In genomic region chr19:5428083-5428482, GRCm38 (mm10) we compare ENCODE assay signal across 9 mouse cellular contexts. TPM values are rescaled to one million over a fixed set of nuclear protein-coding genes. Genes with fewer than 3 reads are reported as not detected.
A peak's percentile ranks its signal among the peaks of the same experiment; 100 is the strongest.
DNase-seq lines count a peak whose midpoint lies in the region; ATAC-seq lines count a peak whose summit lies in the region.
"Had no signal": no experiment of that assay in that cellular context is flagged by ENCODE, and none has a peak within 500 bp of the region (broad histone marks: within the 10 kb centered on the region; RNA-seq: fewer than 3 reads in every experiment).

No protein-coding gene starts in this region.

- no peaks in the 10 kb centered on the region for H3K27me3 ChIP-seq in kidney, embryonic 14.5 days (ENCODE audit: control insufficient read depth, insufficient read depth, low read length)
- H3K27me3 ChIP-seq in kidney, embryonic 15.5 days = no peaks in the 10 kb centered on the region
- H3K27me3 ChIP-seq in heart, embryonic 10.5 days (ENCODE audit: insufficient read depth, poor library complexity, severe bottlenecking) = no peaks in the 10 kb centered on the region
- H3K27me3 ChIP-seq: heart, embryonic 15.5 days had no signal

- no peak overlapping the region for H3K4me2 ChIP-seq in kidney, embryonic 14.5 days (replicated peaks; ENCODE audit: low read depth, low read length)
- no peak overlapping the region for H3K4me2 ChIP-seq in kidney, embryonic 15.5 days
- H3K4me2 ChIP-seq: heart, embryonic 15.5 days had no signal

- peak; percentile 44 for DNase-seq in kidney, adult 11 months
- DNase-seq in A20 (ENCODE audit: low read depth, low spot score) = peak; percentile 49
- DNase-seq in CD4-positive helper T cell, adult 2 months (ENCODE audit: low read depth, low spot score) = peak; percentile 56
- no peak for DNase-seq in layer of hippocampus, adult 11-12 months (ENCODE audit: low spot score)
- no peak for DNase-seq in right cerebral cortex, adult 18-20 months
- DNase-seq in heart, embryonic 10.5 days (ENCODE audit: low spot score) = no peak

- no peaks in the 10 kb centered on the region for H3K9me3 ChIP-seq in kidney, embryonic 14.5 days (ENCODE audit: control insufficient read depth, low read length)
- H3K9me3 ChIP-seq in kidney, embryonic 15.5 days (replicated peaks) = no peaks in the 10 kb centered on the region
- H3K9me3 ChIP-seq in heart, embryonic 10.5 days = no peaks in the 10 kb centered on the region
- H3K9me3 ChIP-seq: heart, embryonic 15.5 days had no signal

- no peak overlapping the region for H3K4me3 ChIP-seq in kidney, embryonic 14.5 days (ENCODE audit: low read length)
- no peak overlapping the region for H3K4me3 ChIP-seq in kidney, embryonic 15.5 days (replicated peaks)
- no peak overlapping the region for H3K4me3 ChIP-seq in heart, embryonic 10.5 days
- H3K4me3 ChIP-seq: heart, embryonic 15.5 days had no signal

- peaks cover 15% of the 10 kb centered on the region for H3K36me3 ChIP-seq in kidney, embryonic 14.5 days (ENCODE audit: control insufficient read depth, insufficient read depth, low read length)
- peaks cover 18% of the 10 kb centered on the region for H3K36me3 ChIP-seq in kidney, embryonic 15.5 days
- peaks cover 17% of the 10 kb centered on the region for H3K36me3 ChIP-seq in heart, embryonic 10.5 days

- H3K4me1 ChIP-seq in kidney, embryonic 14.5 days (ENCODE audit: control insufficient read depth, insufficient read depth, low read length) = peaks cover 28% of the 10 kb centered on the region
- H3K4me1 ChIP-seq in kidney, embryonic 15.5 days = peaks cover 41% of the 10 kb centered on the region
- peaks cover 32% of the 10 kb centered on the region for H3K4me1 ChIP-seq in heart, embryonic 10.5 days

- H3K9ac ChIP-seq in kidney, embryonic 14.5 days (ENCODE audit: low read depth, low read length) = no peak overlapping the region
- H3K9ac ChIP-seq in kidney, embryonic 15.5 days = no peak overlapping the region
- H3K9ac ChIP-seq: heart, embryonic 15.5 days had no signal

- H3K27ac ChIP-seq in kidney, embryonic 14.5 days (ENCODE audit: low read depth, low read length) = no peak overlapping the region
- peak overlapping the region; percentile 66 for H3K27ac ChIP-seq in kidney, embryonic 15.5 days
- no peak overlapping the region for H3K27ac ChIP-seq in heart, embryonic 10.5 days
- H3K27ac ChIP-seq: heart, embryonic 15.5 days had no signal

- WGBS in kidney, embryonic 14.5 days = 85% methylated on average over 2 of the region's 2 CpGs
- WGBS in kidney, embryonic 15.5 days = 82% methylated on average over 2 of the region's 2 CpGs
- whole genome bisulfite sequencing in heart, embryonic 10.5 days = 72% methylated on average over 2 of the region's 2 CpGs

- no peak for ATAC-seq in kidney, embryonic 14.5 days (ENCODE audit: low FRiP score, low TSS enrichment)
- ATAC-seq in kidney, embryonic 15.5 days (replicated peaks; ENCODE audit: low FRiP score) = no peak

RNA-seq across cellular contexts. Expression of gene AI837181, which starts 3.1 kb away (rescaled TPM):
- polyA plus RNA-seq in kidney, embryonic 14.5 days (2014; fragmentation: Nextera tagmentation; extraction: Ambion mirVana) = 39.0 and 40.8 TPM in 2 replicates
- polyA plus RNA-seq in kidney, embryonic 15.5 days (2015; fragmentation: Nextera tagmentation; extraction: Ambion mirVana) = 54.2 and 59.0 TPM in 2 replicates
- 39.3 and 49.1 TPM in 2 replicates for polyA plus RNA-seq in heart, embryonic 10.5 days (2016; fragmentation: Nextera tagmentation; extraction: Ambion mirVana)

RNA-seq across cellular contexts. Expression of gene Drap1, which starts 3.3 kb away (rescaled TPM):
- polyA plus RNA-seq in kidney, embryonic 14.5 days (2014; fragmentation: Nextera tagmentation; extraction: Ambion mirVana) = 191 and 248 TPM in 2 replicates
- 248 and 250 TPM in 2 replicates for polyA plus RNA-seq in kidney, embryonic 15.5 days (2015; fragmentation: Nextera tagmentation; extraction: Ambion mirVana)
- polyA plus RNA-seq in heart, embryonic 10.5 days (2016; fragmentation: Nextera tagmentation; extraction: Ambion mirVana) = 173 and 209 TPM in 2 replicates

RNA-seq across cellular contexts. Expression of gene Fosl1, which starts 19.3 kb away (rescaled TPM):
- not detected in 2 replicates for polyA plus RNA-seq in kidney, embryonic 14.5 days (2014; fragmentation: Nextera tagmentation; extraction: Ambion mirVana)
- polyA plus RNA-seq in kidney, embryonic 15.5 days (2015; fragmentation: Nextera tagmentation; extraction: Ambion mirVana) = 0.39 TPM in 1 of 2 replicates, not detected in the other
- polyA plus RNA-seq in heart, embryonic 10.5 days (2016; fragmentation: Nextera tagmentation; extraction: Ambion mirVana) = 0.34 and 0.49 TPM in 2 replicates
- polyA plus RNA-seq: heart, embryonic 15.5 days had no signal

RNA-seq across cellular contexts. Expression of gene Tsga10ip, which starts 25.8 kb away (rescaled TPM):
- polyA plus RNA-seq in kidney, embryonic 14.5 days (2014; fragmentation: Nextera tagmentation; extraction: Ambion mirVana) = 0.16 and 0.35 TPM in 2 replicates
- 0.30 and 0.57 TPM in 2 replicates for polyA plus RNA-seq in kidney, embryonic 15.5 days (2015; fragmentation: Nextera tagmentation; extraction: Ambion mirVana)
- polyA plus RNA-seq in heart, embryonic 10.5 days (2016; fragmentation: Nextera tagmentation; extraction: Ambion mirVana) = 1.2 and 1.8 TPM in 2 replicates

RNA-seq across cellular contexts. Expression of gene Ccdc85b, which starts 29.6 kb away (rescaled TPM):
- polyA plus RNA-seq in kidney, embryonic 14.5 days (2014; fragmentation: Nextera tagmentation; extraction: Ambion mirVana) = 8.5 and 11.3 TPM in 2 replicates
- 10.1 and 11.3 TPM in 2 replicates for polyA plus RNA-seq in kidney, embryonic 15.5 days (2015; fragmentation: Nextera tagmentation; extraction: Ambion mirVana)
- 8.3 and 11.6 TPM in 2 replicates for polyA plus RNA-seq in heart, embryonic 10.5 days (2016; fragmentation: Nextera tagmentation; extraction: Ambion mirVana)

Comparison
In these comparisons a context has a peak if more than half of its experiments do, and no peak if none do; other contexts are left out.
1. DNase-seq: peak in kidney, adult 11 months (single experiment), A20 (single experiment) and CD4-positive helper T cell, adult 2 months (single experiment); none in layer of hippocampus, adult 11-12 months (single experiment), right cerebral cortex, adult 18-20 months (single experiment) and heart, embryonic 10.5 days (single experiment).